Mouse (Mus musculus): ENCODE data around the gene Socs2.

GRCm38 (mm10) chr10:95419726-95420125 lies 2.7 kb upstream of the Socs2 start:
- TF ChIP-seq CTCF (IDR thresholded peaks at IDR 0.05; ENCODE audit: low read depth, low read length) (no peak), POLR2A (IDR thresholded peaks at IDR 0.05; ENCODE audit: borderline replicate concordance, low read depth, low read length) (no peak)
